Mouse (Mus musculus) fibroblast of lung, adult 2 months (primary cell): Measurements from ENCODE around the gene Syt1.
A peak's percentile ranks its signal among the peaks of the same experiment; 100 is the strongest.

Source experiments
- DNase-seq: peaks from one replicate; pipeline ENCODE4 v3.0.0-alpha.2; 2011; ENCODE audit warnings: low read depth

Gene Syt1

GRCm38 (mm10) chr10:109010241-109011193 lies at the start of gene Syt1:
Gene Syt1, minus strand, starts transcription at chr10:109010982.
- no peak for DNase-seq

GRCm38 (mm10) chr10:109056500-109056899 lies 45.7 kb upstream of the Syt1 start:
- no peak for DNase-seq

DNA sequence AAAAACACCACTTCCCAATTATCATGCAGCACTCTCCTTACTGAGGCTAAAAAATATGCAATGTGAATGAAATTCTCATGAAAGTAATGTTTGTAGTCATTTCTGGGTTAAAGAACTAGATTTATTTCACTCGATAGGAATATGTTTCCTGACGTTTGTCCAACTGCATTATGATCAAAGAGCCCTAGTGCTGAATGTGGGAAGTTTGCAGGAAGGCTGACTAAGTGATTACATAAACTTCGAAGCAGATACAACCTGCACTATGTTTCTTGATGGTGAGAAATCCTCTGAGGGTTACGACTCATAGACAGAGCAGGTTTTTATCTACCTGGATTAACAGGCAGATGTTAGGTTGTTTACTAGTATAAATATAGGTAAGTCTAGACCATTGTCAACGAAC lies 36.8 kb upstream of the Syt1 start:
- no peak for DNase-seq

DNA sequence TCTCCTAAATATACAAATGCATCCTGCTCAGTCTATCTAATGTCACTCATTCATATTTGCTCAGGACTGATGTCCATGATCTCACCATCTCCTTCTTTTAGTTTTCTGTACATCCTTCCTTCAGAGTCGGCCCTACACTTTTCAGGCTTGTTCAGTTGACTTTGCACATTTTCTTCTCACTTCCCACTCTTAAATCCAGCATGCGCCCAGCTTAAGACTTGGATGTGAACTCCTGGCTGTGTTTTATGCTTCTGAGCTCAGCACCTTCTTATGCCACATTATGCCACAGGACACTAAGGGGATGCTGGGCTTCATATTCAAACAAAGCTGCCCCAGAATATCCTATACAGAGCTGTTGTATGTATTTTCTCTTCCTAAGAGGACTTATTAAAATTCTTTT lies 36.2 kb upstream of the Syt1 start:
- DNase-seq: no peak

DNA sequence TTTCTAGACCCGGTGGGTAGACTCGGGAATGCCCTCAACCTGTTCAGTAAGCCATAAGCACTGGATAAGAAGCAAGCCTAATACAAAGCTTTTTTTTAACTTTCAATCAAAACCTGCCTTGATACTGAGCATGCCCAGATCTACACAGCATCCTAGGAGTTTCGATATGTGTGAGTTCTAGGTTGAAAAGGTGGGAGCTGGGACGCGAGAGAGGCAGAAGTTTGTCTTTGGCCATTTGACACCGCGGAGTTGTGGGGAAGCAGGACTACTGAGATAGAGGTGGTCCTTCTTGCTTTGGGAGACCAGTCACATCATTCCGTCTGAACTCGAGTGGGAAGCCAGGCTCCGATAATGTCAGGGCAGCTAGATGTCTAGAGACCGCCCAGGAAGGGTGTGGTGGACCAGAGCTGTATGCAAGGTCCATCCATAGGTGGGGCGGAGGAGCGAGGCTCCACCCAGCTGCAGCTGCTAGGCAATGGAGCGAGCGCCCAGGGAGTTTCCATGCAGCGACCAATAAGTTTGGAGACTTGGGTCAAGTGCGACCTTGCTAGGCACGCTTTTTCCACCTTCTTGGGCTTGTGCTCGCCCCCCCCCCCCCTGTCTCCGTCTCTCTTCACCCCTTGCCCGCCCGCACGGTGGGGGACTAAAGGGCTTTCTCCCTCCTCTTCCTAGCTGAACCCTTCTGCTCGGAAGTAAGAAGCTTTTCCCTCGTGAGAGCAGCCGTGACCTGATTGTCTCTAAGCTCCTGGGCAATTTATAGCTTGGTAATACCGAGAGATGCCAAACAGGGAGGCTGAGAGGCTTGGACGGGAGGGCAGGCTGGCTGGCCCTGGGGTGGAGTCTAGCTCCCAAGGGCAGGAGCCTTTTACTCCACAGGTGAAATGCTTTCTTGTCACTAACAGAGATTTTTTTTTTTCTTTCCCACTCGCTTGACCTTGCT lies 714 bp upstream of the Syt1 start:
- DNase-seq: no peak

DNA sequence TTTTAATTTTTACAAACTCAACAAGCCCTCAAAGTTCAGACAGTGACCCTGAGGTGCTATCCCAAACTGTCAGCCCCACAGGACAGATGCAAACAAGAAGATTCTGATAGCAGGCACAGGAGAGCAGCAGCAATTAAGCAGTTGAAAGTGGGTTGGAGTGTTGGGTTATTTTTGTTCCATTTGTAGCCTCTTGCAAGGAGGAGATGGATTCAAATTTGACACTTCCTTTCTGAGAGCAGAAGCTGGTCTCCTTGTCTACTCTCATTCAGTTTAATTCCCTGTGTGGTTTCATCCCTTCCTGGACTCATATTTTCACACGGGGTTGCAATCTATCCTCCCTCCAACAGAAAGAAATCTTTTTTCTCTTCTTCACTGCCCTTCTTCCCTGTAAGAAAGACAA lies 951 bp downstream of the Syt1 start:
- DNase-seq: no peak

DNA sequence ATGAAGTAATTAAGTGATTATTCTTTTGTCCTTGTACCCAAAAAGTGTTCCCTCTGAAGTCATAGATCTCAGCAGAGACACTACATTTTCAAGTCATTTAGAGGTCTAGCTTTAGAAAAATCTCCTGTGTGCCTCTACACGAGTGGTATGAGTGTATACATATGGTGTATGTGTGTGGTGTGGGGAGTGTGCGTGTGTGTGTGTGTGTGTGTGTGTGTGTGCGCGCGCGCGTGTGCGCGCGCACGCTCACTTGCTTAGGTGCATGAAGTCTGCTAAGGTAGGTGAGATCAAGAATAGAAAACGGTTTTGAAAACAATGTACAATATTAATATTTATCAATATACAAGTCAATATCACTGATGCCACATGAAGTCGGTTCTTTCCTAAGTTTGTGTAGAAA lies 2.3 kb downstream of the Syt1 start:
- no peak for DNase-seq

- DNase-seq: no peak
Measured at GRCm38 (mm10) chr10:109003482-109003881, 7.3 kb downstream of the Syt1 start.

DNA sequence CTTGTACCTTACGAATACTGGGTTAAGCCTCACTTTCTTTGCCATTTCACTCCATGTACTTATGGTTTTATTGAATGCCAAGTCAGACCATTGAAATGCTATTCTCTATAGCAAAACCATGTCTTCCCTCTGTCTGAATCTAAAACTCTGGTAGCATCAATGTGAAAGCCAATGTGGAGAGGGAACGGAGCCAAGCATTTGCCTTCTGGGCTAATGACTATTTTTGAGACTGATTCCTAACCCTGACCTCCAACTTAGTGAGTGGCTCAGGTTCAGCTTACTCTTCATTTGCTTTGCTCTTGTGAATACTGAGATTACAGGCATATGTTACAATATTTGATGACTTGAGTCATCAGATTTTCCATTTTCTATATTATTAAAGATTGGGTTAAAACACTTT lies 23.5 kb downstream of the Syt1 start:
- no peak for DNase-seq

- DNase-seq: peak; percentile 78
Measured at GRCm38 (mm10) chr10:108979660-108980059, 31.1 kb downstream of the Syt1 start.

GRCm38 (mm10) chr10:108954952-108955351 lies 55.8 kb downstream of the Syt1 start:
- no peak for DNase-seq

- DNase-seq: no peak
Measured at GRCm38 (mm10) chr10:108952182-108952581, 58.6 kb downstream of the Syt1 start.

- DNase-seq: no peak
Measured at GRCm38 (mm10) chr10:108936838-108937430, 73.8 kb downstream of the Syt1 start.

GRCm38 (mm10) chr10:108930299-108930698 lies 80.5 kb downstream of the Syt1 start:
- no peak for DNase-seq

GRCm38 (mm10) chr10:108929676-108930075 lies 81.1 kb downstream of the Syt1 start:
- no peak for DNase-seq

GRCm38 (mm10) chr10:108905264-108905663 lies 105.5 kb downstream of the Syt1 start:
- no peak for DNase-seq

DNA sequence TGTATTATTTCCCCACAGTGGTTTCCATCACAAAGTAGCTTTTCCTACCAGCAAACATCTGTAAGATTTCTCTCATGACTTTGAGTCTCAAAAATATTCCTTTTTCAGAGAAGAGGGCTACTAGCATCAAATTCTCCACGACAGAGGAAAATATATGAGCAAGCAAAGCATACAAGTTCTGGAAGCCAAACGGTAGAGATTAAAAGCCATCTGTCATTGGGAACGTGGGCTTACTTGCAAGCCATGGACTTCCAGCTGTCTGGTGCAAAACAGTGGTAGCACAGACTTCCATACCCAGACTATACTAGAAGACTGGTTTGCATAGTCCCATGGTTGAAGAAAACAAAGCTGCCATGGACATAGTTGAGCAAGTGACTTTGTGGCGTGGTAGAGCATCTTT lies 106.4 kb downstream of the Syt1 start:
- DNase-seq: no peak

- no peak for DNase-seq
Measured at GRCm38 (mm10) chr10:108896529-108896928, 114.3 kb downstream of the Syt1 start.

DNA sequence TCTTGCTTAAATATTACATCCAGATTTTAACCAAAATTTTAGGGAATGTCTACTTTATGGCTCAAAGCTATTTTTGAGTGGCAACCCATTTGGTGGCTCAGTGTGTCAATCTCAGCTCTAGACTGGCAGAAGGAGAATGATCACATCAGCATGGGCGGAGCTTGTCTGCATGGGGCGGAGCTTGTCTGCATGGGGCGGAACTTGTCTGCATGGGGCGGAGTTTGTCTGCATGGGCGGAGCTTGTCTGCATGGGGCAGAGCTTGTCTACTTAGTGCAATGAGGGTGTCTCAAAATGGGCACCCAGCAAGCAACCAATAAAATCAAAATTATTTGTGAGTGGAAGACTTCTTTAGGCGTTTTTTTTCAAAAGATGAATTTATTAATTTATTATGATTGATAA lies 117.5 kb downstream of the Syt1 start:
- no peak for DNase-seq

DNA sequence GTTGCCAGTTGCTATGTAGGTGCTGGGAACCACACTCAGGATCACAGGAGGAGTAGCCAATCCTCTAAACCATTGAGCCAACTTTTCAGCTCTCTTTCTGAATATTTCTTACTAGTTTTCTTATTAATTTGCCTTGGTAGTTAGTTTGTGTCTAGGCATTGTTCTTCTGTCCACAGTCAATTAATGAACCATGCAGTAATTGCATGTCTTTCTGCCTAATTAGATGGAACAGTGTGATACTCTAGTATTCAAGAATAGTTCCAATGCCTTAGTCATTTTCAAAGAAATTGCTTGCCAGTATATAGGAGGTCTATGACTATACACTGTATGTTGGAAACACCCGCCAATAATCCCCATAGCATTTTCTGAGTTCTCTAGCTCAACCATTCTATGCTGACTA lies 118.3 kb downstream of the Syt1 start:
- no peak for DNase-seq

DNA sequence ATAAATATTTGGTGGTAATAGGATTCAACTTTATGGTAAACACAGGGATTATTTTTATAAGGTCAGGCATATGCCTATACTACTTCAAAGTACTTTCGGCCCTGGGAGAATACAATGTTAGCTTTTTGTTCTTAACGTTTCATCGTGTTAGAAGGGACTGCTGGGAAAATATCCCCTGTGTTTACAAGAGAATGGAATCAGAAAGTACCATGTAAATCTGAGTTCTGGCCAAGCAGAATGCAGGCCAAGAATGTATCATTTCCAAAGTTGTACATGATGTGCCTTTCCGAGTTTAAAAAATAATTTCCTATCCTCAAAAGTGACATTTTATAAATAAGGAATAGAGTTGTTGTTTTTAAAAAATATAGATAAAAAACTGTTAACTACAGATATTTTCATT lies 121.7 kb downstream of the Syt1 start:
- DNase-seq: no peak

- DNase-seq: no peak
Measured at GRCm38 (mm10) chr10:108886781-108887180, 124.0 kb downstream of the Syt1 start.
